Mouse (Mus musculus) kidney, embryonic 15.5 days (tissue): ENCODE data around the gene Eif4g1. TPM values are rescaled to one million over a fixed set of nuclear protein-coding genes. Genes with fewer than 3 reads are reported as not detected.
A peak's percentile ranks its signal among the peaks of the same experiment; 100 is the strongest.

Experiments used
- ATAC-seq: fragments of 200-750 bp; cut with Nextera tagmentation; replicated peaks from 2 replicates; pipeline ENCODE4 v1.8.0; 2017; ENCODE audit warnings: moderate TSS enrichment; ENCODE audit not compliant: low FRiP score
- H3K27ac ChIP-seq: fragments of 300-500 bp; sonication (generic); 2 replicates; pipeline ENCODE4 v1.5.1; 2015; ENCODE audit warnings: mild to moderate bottlenecking, inconsistent platforms
- H3K27me3 ChIP-seq: fragments of 300-500 bp; sonication (generic); 2 replicates; pipeline ENCODE4 v1.6.1; 2015; ENCODE audit warnings: inconsistent platforms
- H3K36me3 ChIP-seq: fragments of 300-500 bp; sonication (generic); 2 replicates; pipeline ENCODE4 v1.6.1; 2015; ENCODE audit warnings: inconsistent platforms
- H3K4me1 ChIP-seq: fragments of 300-500 bp; sonication (generic); 2 replicates; pipeline ENCODE4 v1.6.1; 2015; ENCODE audit warnings: inconsistent platforms
- H3K4me2 ChIP-seq: fragments of 300-500 bp; sonication (generic); 2 replicates; pipeline ENCODE4 v1.6.1; 2015; ENCODE audit warnings: moderate library complexity, mild to moderate bottlenecking, inconsistent platforms
- H3K4me3 ChIP-seq: fragments of 300-500 bp; sonication (generic); replicated peaks from 2 replicates; pipeline ENCODE4 v1.5.1; 2015; ENCODE audit warnings: mild to moderate bottlenecking, inconsistent platforms
- H3K9ac ChIP-seq: fragments of 300-500 bp; sonication (generic); 2 replicates; pipeline ENCODE4 v1.6.1; 2015; ENCODE audit warnings: mild to moderate bottlenecking, inconsistent platforms
- H3K9me3 ChIP-seq: fragments of 300-500 bp; sonication (generic); replicated peaks from 2 replicates; pipeline ENCODE4 v1.6.1; 2016; ENCODE audit warnings: inconsistent platforms
- WGBS: fragments of 180-500 bp; shearing (Covaris S2); methylation state at CpG from one replicate; pipeline ENCODE4 v1.1.7; 2015; ENCODE audit warnings: mixed read lengths; 5-methylcytosine and 5-hydroxymethylcytosine counted together
- polyA plus RNA-seq: library from polyadenylated mRNA; unstranded; fragments of >200 nt; fragmentation: Nextera tagmentation; extraction: Ambion mirVana; gene quantifications from 2 replicates; pipeline ENCODE4 v1.2.1, GENCODE M21; 2015

Gene Eif4g1
- polyA plus RNA-seq, 1 experiment from 2014 or later = 208 TPM

DNA sequence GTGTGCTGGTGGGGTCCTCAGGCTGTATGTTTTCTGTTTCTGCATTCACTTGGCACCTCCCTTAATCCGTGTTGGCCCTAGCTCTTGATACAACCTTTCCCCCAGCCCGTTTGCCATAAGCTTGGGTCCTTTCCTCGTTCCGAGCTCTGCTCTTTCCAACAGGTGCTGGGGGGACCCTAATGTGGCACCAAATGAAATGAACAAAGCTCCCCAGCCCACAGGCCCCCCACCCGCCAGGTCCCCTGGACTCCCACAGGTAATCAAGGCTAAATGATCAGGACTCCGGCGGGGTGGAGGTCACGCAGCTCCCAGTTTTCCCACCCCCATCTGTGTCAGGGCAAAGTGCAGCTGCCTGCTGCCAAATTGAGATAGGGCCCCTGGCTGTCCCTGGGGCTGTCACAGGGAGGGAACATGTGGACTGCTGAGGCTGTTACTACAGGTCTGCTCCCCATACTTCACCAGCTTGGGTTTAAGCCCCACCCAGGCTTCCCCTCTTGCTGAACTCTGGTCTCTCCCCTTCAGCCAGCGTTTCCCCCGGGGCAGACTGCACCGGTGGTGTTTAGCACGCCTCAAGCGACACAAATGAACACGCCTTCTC lies 5.7 kb downstream of the Eif4g1 start:
- peaks cover 33% of the 10 kb centered on the region for H3K4me1 ChIP-seq
- H3K4me2 ChIP-seq = peak overlapping the region; percentile 96
- 2% methylated on average over 14 of the region's 14 CpGs for WGBS
- H3K9me3 ChIP-seq = no peaks in the 10 kb centered on the region
- ATAC-seq = 0 out of 2 replicates have a peak, but pooled peaks have one; percentile 1
- no peaks in the 10 kb centered on the region for H3K27me3 ChIP-seq
- peak overlapping the region; percentile 98 for H3K9ac ChIP-seq
- H3K36me3 ChIP-seq = peaks cover 45% of the 10 kb centered on the region
- H3K4me3 ChIP-seq = peak overlapping the region; percentile 97
- H3K27ac ChIP-seq = peak overlapping the region; percentile 96

DNA sequence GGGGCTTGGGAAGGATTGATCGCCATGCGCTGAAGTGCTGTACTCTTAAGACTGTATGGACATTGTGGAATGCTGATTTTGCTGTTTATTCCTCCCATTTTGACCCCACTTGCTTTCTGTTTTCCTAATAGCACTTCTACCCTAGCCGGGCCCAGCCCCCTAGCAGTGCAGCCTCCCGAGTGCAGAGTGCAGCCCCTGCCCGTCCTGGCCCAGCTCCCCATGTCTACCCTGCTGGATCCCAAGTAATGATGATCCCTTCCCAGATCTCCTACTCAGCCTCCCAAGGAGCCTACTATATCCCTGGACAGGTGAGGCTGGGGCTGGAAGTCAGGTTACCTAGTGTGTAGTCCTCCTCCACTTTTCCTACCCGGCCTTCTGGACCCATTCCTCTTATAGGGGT lies 7.1 kb downstream of the Eif4g1 start:
- 84% methylated on average over 6 of the region's 6 CpGs for WGBS
- peaks cover 59% of the 10 kb centered on the region for H3K36me3 ChIP-seq
- peaks cover 33% of the 10 kb centered on the region for H3K4me1 ChIP-seq

DNA sequence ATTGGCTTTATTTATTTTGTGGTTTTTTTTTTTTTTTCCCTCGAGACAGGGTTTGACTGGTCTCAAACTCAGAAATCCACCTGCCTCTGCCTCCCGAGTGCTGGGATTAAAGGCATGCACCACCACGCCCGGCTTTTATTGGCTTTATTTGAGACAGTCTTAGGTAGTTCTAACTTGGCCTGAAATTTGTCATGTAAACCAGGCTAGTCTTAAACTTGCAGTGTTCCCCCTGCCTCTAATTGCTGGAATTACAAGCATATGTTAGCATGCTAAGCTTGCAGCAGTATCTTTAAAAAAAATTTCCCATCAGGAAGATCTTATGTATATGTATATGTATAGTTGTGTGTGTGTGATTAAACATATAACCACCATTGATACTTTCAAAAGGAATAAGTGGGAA lies 8.6 kb downstream of the Eif4g1 start:
- Histone ChIP-seq H3K4me2 (no peak overlapping the region), H3K36me3 (peaks cover 74% of the 10 kb centered on the region), H3K9me3 (no peaks in the 10 kb centered on the region), H3K4me3 (no peak overlapping the region), H3K27me3 (no peaks in the 10 kb centered on the region), H3K27ac (no peak overlapping the region), H3K9ac (no peak overlapping the region), H3K4me1 (peaks cover 32% of the 10 kb centered on the region)
- 81% methylated on average over 4 of the region's 4 CpGs for WGBS
- ATAC-seq = no peak

More for the DNA sequence above, 7.1 kb downstream of the Eif4g1 start:
- Histone ChIP-seq H3K27me3 (no peaks in the 10 kb centered on the region), H3K9me3 (no peaks in the 10 kb centered on the region), H3K9ac (no peak overlapping the region), H3K4me3 (peak overlapping the region; percentile 97; the same call in 1 of the 2 replicates), H3K27ac (no peak overlapping the region), H3K4me2 (peak overlapping the region; percentile 96; the same call in 1 of the 2 replicates)
- no peak for ATAC-seq

DNA sequence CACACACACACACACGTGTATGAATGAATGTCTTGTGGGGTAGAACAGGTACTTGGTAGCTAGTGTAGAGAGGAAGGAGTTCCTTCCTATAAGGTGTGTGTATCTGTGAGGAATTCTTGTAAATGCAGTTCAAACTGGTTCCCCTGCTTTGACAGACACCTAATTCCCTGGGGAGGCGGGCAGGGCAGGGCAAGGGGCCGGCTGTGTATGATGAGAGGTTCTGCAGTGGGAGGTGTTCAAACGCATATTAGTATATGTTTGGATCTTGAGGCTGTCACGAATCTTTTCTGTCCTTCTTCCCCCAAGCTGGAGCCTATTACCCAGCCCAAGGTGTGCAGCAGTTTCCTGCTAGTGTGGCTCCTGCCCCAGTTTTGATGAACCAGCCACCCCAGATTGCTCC lies 9.3 kb downstream of the Eif4g1 start:
- H3K4me3 ChIP-seq = no peak overlapping the region
- ATAC-seq = no peak
- WGBS = 83% methylated on average over 5 of the region's 5 CpGs
- H3K27ac ChIP-seq = no peak overlapping the region
- H3K36me3 ChIP-seq = peaks cover 81% of the 10 kb centered on the region
- H3K9me3 ChIP-seq = no peaks in the 10 kb centered on the region
- peaks cover 27% of the 10 kb centered on the region for H3K4me1 ChIP-seq
- H3K4me2 ChIP-seq = no peak overlapping the region
- no peaks in the 10 kb centered on the region for H3K27me3 ChIP-seq
- no peak overlapping the region for H3K9ac ChIP-seq

DNA sequence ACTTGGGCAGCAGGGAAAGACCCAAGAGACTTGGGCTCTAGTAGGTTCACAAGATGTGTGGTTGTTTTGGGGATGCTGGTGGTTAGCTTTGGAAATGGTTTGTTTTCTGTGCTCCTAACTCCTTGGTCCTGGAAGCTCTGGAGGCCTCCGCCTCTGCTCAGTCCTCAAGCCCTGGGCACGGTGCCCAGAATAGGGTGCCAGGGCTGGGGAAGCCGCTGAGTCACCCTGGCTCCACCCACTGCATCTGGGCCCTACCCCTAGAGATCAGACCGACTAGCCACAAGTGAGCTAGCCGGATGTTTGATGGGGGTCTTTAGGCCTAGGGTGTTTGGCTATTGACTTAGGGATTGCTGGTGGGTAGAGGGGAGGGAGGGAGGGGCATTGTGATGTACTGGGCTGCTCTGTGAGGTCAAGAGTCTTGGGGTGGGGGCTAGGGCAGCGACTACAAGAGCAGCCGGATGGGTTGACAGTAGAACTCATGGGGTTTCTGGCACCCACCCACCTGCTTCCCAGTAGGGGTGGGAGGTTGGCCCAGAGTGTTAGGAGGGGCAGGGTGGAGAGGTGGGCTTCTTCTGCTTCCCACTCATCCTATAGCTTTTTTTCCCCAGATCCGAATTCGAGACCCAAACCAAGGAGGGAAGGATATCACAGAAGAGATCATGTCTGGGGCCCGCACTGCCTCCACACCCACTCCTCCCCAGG lies 10.0 kb downstream of the Eif4g1 start:
- 80% methylated on average over 10 of the region's 10 CpGs for WGBS
- Histone ChIP-seq H3K4me2 (no peak overlapping the region), H3K4me3 (no peak overlapping the region), H3K9me3 (no peaks in the 10 kb centered on the region), H3K27ac (no peak overlapping the region), H3K27me3 (no peaks in the 10 kb centered on the region), H3K36me3 (peaks cover 88% of the 10 kb centered on the region), H3K9ac (no peak overlapping the region), H3K4me1 (peaks cover 27% of the 10 kb centered on the region)
- ATAC-seq = no peak

DNA sequence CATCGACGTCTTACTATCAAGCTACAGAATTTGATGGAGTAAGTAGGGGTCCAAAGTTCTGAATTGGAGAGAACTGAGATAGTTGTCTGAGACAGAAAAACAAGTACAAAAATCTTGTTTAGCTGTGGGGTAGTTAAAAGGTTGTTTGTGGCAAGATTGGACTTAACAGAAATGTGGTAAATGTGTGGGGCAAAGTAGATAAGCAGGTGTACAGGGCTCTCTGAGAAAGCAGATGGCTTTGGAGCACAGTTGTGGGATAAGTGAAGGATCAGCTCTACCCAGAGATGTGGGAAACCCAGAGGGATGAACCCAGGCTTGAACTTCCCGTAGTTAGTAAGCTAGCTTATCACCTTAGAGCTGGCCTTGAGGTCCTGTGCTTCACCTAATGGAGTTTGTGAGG lies 22.7 kb downstream of the Eif4g1 start:
- no peak overlapping the region for H3K4me3 ChIP-seq
- 92% methylated on average over 3 of the region's 3 CpGs for WGBS
- no peak overlapping the region for H3K27ac ChIP-seq
- no peak for ATAC-seq
- no peaks in the 10 kb centered on the region for H3K27me3 ChIP-seq
- H3K4me1 ChIP-seq = peaks cover 31% of the 10 kb centered on the region
- H3K9ac ChIP-seq = no peak overlapping the region
- no peaks in the 10 kb centered on the region for H3K9me3 ChIP-seq
- H3K36me3 ChIP-seq = peaks cover 70% of the 10 kb centered on the region
- no peak overlapping the region for H3K4me2 ChIP-seq

DNA sequence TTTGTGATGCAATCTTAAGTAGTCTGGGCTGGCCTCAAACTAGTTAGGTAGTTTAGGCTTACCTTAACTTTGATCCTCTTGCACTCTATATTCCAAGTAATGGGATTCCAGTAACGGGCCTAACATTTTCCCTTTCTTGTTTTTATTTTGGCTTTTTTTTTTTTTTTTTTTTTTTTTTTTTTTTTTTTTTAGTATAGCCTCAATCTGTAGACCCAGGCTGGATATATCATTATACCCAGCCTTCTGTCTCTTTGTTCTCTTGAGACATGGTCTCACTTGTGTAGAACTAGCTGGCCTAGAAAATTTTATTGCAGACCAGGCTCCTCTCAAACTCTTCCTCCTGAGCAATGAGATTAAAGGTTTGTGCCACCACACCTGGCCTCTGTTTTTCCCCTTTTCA lies 23.5 kb downstream of the Eif4g1 start:
- no peak overlapping the region for H3K4me3 ChIP-seq
- no peaks in the 10 kb centered on the region for H3K9me3 ChIP-seq
- H3K27ac ChIP-seq = no peak overlapping the region
- WGBS = 67% methylated on average over 1 of the region's 1 CpGs
- H3K4me1 ChIP-seq = peaks cover 40% of the 10 kb centered on the region
- ATAC-seq = no peak
- no peak overlapping the region for H3K4me2 ChIP-seq
- H3K27me3 ChIP-seq = peaks cover 4% of the 10 kb centered on the region; the same call in 1 of the 2 replicates
- no peak overlapping the region for H3K9ac ChIP-seq
- peaks cover 61% of the 10 kb centered on the region for H3K36me3 ChIP-seq

DNA sequence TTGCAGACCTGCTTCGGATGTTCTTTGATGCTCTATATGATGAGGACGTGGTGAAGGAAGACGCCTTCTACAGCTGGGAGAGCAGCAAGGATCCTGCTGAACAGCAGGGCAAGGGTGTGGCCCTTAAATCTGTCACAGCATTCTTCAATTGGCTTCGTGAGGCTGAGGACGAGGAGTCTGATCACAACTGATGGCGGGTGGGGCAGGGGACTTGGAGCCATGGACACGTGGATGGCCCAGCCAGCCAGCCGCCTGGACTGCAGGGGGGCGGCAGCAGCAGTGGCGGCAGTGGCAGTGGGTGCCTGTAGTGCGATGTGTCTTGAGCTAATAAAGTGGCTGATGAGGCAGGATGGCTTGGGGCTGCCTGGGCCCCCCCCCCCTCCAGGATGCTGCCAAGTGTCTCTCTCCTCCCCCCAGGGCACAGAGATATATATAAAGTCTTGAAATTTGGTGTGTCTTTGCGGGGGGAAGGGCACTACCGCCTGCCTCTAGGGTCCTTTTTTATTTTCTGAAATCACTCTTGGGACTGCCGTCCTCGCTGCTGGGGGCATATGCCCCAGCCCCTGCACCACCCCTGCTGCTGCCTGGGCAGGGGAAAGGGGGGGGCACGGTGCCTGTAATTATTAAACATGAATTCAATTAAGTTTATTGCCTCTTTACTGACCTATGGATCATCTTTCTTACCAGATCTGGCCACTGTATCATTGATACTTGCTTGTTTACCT lies 24.3 kb downstream of the Eif4g1 start:
- peak overlapping the region; percentile 65 for H3K4me3 ChIP-seq
- H3K9ac ChIP-seq = no peak overlapping the region
- 44% methylated on average over 16 of the region's 16 CpGs for WGBS
- H3K4me2 ChIP-seq = peak overlapping the region; percentile 90; the same call in 1 of the 2 replicates
- H3K27ac ChIP-seq = peak overlapping the region; percentile 93; the same call in 1 of the 2 replicates
- peaks cover 40% of the 10 kb centered on the region for H3K4me1 ChIP-seq
- peaks cover 53% of the 10 kb centered on the region for H3K36me3 ChIP-seq
- H3K9me3 ChIP-seq = no peaks in the 10 kb centered on the region
- peaks cover 4% of the 10 kb centered on the region; the same call in 1 of the 2 replicates for H3K27me3 ChIP-seq
- ATAC-seq = no peak

DNA sequence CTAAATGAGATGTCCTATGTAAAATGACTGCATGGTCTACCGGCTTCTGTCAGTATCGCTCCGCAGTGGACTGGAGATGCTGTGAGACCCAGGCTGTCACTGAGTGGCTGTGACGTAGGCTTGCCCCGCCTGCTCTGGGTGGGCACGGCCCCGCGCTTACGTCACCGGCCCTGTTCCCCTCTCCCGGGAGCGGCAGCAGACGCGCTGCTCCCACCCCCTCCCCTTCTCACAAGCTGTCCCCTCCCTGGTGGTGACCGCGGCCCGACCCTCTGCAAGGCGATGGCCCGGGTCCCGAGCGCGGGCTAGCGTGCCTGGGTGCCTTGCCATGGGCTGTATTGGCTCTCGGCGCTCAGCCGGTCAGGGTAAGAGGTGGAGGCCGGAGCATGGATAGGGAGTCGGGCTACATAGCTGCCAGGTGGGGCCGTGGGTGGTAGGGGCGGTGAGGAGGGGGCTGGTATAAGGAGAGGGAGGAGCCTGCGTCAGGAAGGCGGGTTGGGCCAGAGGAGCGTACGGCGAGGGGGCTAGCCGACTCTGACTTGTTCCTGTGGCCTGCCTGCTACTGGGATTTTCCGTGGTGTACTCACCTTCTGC lies 25.1 kb downstream of the Eif4g1 start, which contains the start of gene Fam131a:
TSS of gene Fam131a (plus strand) at position 131 of the 591 bp plus-strand sequence.
- peak; percentile 96 for ATAC-seq
- Histone ChIP-seq H3K27ac (peak within 1 kb of the TSS; percentile 93), H3K9me3 (no peaks in the 10 kb centered on the region), H3K9ac (peak within 1 kb of the TSS; percentile 72), H3K27me3 (peaks cover 4% of the 10 kb centered on the region; the same call in 1 of the 2 replicates), H3K36me3 (peaks cover 45% of the 10 kb centered on the region), H3K4me2 (peak within 1 kb of the TSS; percentile 90), H3K4me3 (peak within 1 kb of the TSS; percentile 65), H3K4me1 (peaks cover 40% of the 10 kb centered on the region)
- WGBS = under 1% methylated on average over 37 of the region's 37 CpGs

DNA sequence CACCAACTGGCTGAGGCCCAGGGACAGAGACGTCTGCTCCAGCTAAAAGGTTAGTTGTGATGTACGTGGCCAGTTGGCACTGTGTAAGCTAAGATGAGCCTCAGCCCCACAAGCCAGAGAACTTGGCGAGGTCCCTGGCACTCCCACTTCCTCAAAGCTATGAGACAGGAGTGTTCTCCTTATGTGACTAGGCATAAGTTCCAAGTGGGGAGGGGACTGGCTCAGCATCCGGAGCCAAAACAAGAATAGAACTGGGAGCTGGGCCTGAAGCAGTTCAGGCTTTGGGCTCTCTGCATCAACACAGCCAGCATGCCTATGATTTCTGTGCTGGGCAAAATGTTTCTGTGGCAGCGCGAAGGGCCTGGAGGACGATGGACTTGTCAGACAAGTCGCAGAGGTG lies 26.7 kb downstream of the Eif4g1 start:
- H3K36me3 ChIP-seq = peaks cover 35% of the 10 kb centered on the region
- H3K9me3 ChIP-seq = no peaks in the 10 kb centered on the region
- H3K4me1 ChIP-seq = peaks cover 40% of the 10 kb centered on the region
- H3K4me3 ChIP-seq = 0 out of 2 replicates have a peak overlapping the region, but pooled peaks have one; percentile 37
- WGBS = 74% methylated on average over 8 of the region's 8 CpGs
- H3K27ac ChIP-seq = 0 out of 2 replicates have a peak overlapping the region, but pooled peaks have one; percentile 33
- H3K4me2 ChIP-seq = peak overlapping the region; percentile 62
- no peak for ATAC-seq
- no peak overlapping the region for H3K9ac ChIP-seq
- peaks cover 4% of the 10 kb centered on the region; the same call in 1 of the 2 replicates for H3K27me3 ChIP-seq

DNA sequence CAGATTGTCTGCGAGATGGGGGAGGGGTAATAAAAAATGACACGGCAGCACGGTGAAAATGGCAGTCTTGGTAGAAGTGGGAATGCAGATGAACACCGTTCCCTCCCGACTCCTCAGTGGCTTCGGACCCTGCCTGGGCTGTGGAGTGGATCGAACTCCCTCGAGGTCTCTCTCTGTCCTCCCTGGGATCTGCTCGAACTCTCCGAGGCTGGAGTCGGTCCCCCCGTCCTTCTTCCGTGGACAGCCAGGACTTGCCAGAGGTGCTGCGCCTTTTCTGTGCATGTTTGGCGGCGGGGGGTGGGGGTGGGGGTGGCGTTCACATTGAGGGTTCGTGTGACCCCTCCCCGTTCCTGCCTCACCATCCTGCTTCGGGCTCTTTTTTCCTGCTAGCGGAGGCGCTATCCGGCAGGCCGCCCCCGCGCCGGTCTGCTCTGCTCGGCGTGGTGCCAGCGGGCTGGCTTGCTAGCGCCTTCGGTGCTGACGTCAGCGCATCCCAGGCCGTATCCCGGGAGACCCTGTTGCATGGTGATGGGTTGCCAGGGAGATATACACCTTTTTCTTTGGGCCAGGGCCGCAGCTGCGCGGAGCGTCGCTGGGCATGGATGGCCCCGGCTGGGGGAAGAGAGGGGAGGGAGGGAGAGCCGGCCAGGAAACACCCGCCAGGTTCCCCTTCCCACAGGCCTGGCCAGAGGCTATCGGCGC lies 27.7 kb downstream of the Eif4g1 start:
- 3% methylated on average over 46 of the region's 46 CpGs for WGBS
- Histone ChIP-seq H3K4me1 (peaks cover 45% of the 10 kb centered on the region), H3K9me3 (no peaks in the 10 kb centered on the region), H3K36me3 (peaks cover 29% of the 10 kb centered on the region), H3K4me2 (peak overlapping the region; percentile 62), H3K27me3 (peaks cover 4% of the 10 kb centered on the region; the same call in 1 of the 2 replicates), H3K9ac (0 out of 2 replicates have a peak overlapping the region, but pooled peaks have one; percentile 10), H3K4me3 (peak overlapping the region; percentile 37), H3K27ac (0 out of 2 replicates have a peak overlapping the region, but pooled peaks have one; percentile 13)
- peak; percentile 68 for ATAC-seq
